Comparison of ENCODE assay signal across 9 mouse cellular contexts in genomic region chr7:90016459-90016858, GRCm38 (mm10). TPM values are rescaled to one million over a fixed set of nuclear protein-coding genes. Genes with fewer than 3 reads are reported as not detected.
A peak's percentile ranks its signal among the peaks of the same experiment; 100 is the strongest.
DNase-seq lines count a peak whose midpoint lies in the region; ATAC-seq lines count a peak whose summit lies in the region.
"Had no signal": no experiment of that assay in that cellular context is flagged by ENCODE, and none has a peak within 500 bp of the region (broad histone marks: within the 10 kb centered on the region; RNA-seq: fewer than 3 reads in every experiment).

No protein-coding gene starts in this region.

- H3K9me3 ChIP-seq in heart, embryonic 15.5 days (replicated peaks), result no peaks in the 10 kb centered on the region
- H3K9me3 ChIP-seq in heart, embryonic 10.5 days, result no peaks in the 10 kb centered on the region

- no peak for DNase-seq in heart, embryonic 10.5 days (ENCODE audit: low spot score)
- DNase-seq in A20 (ENCODE audit: low read depth, low spot score) (peak; percentile 44), adipocyte (ENCODE audit: low spot score) (peak; percentile 71)
- peak; percentile 21 to 42 for DNase-seq in kidney, postnatal 36 days
- no peak for DNase-seq in adrenal gland, adult 18-20 months (ENCODE audit: low spot score in 2 of 2)
- no peak for DNase-seq in testis, postnatal 10 days (ENCODE audit: low spot score)
- no peak for DNase-seq in frontal cortex, postnatal 25 days (ENCODE audit: low spot score in 2 of 2)

- 57% methylated on average over 4 of the region's 4 CpGs for WGBS in heart, embryonic 15.5 days
- WGBS in heart, embryonic 10.5 days, result 64% methylated on average over 4 of the region's 4 CpGs

- H3K9ac ChIP-seq in heart, embryonic 15.5 days, result no peak overlapping the region

- H3K27ac ChIP-seq in heart, embryonic 15.5 days, result 0 out of 2 replicates have a peak overlapping the region, but pooled peaks have one; percentile 35
- no peak overlapping the region for H3K27ac ChIP-seq in heart, embryonic 10.5 days

- no peak for ATAC-seq in heart, embryonic 15.5 days (replicated peaks; ENCODE audit: insufficient number of reproducible peaks, insufficient read depth, low FRiP score, low read depth)

- H3K4me1 ChIP-seq in heart, embryonic 15.5 days (replicated peaks), result peaks cover 2% of the 10 kb centered on the region; the same call in 1 of the 2 replicates
- peaks cover 12% of the 10 kb centered on the region for H3K4me1 ChIP-seq in heart, embryonic 10.5 days

- no peak overlapping the region for H3K4me2 ChIP-seq in heart, embryonic 15.5 days

- H3K27me3 ChIP-seq in heart, embryonic 15.5 days, result no peaks in the 10 kb centered on the region
- no peaks in the 10 kb centered on the region for H3K27me3 ChIP-seq in heart, embryonic 10.5 days (ENCODE audit: insufficient read depth, poor library complexity, severe bottlenecking)

- H3K36me3 ChIP-seq in heart, embryonic 15.5 days, result no peaks in the 10 kb centered on the region
- no peaks in the 10 kb centered on the region for H3K36me3 ChIP-seq in heart, embryonic 10.5 days

- no peak overlapping the region for H3K4me3 ChIP-seq in heart, embryonic 15.5 days
- H3K4me3 ChIP-seq in heart, embryonic 10.5 days, result no peak overlapping the region
- H3K4me3 ChIP-seq: myocyte had no signal

RNA-seq across cellular contexts. Expression of gene Eed, which starts 35.7 kb away (rescaled TPM):
- polyA plus RNA-seq in heart, embryonic 15.5 days (2015; fragmentation: Nextera tagmentation; extraction: Ambion mirVana), result 41.4 and 44.6 TPM in 2 replicates
- 59.8 and 74.4 TPM in 2 replicates for polyA plus RNA-seq in heart, embryonic 10.5 days (2016; fragmentation: Nextera tagmentation; extraction: Ambion mirVana)
- total RNA-seq in adrenal gland, adult 18-20 months (2021), result 10 to 100 TPM; 50.8 to 54.5 TPM

Comparison
In these comparisons a context has a peak if more than half of its experiments do, and no peak if none do; other contexts are left out.
1. DNase-seq: peak in A20 (single experiment), adipocyte (single experiment) and kidney, postnatal 36 days (2 of 2); none in heart, embryonic 10.5 days (single experiment), adrenal gland, adult 18-20 months (0 of 2), testis, postnatal 10 days (single experiment) and frontal cortex, postnatal 25 days (0 of 2).